Mouse (Mus musculus) CH12.LX (cell line): ENCODE results near the gene Pde8b.

Source experiments
- BHLHE40 ChIP-seq: IDR thresholded peaks from 2 replicates; pipeline ENCODE4 v1.6.1; 2011; ENCODE audit warnings: mild to moderate bottlenecking, low read depth, low read length, improper control_type of control experiment
- CHD2 ChIP-seq: IDR thresholded peaks from 2 replicates; pipeline ENCODE4 v1.6.1; 2011; ENCODE audit warnings: low read length, improper control_type of control experiment
- CTCF ChIP-seq, 2 experiments: IDR thresholded peaks in 1 of 2; conservative IDR thresholded peaks in 1 of 2; 2 replicates each; pipeline ENCODE4 v1.5.1; 2011 to 2012; ENCODE audit warnings: low read depth in 2 of 2, low read length in 2 of 2, improper control_type of control experiment in 1 of 2, inconsistent platforms in 1 of 2, mild to moderate bottlenecking in 1 of 2, moderate library complexity in 1 of 2
- HCFC1 ChIP-seq: IDR thresholded peaks from 2 replicates; pipeline ENCODE4 v1.6.1; 2012; ENCODE audit warnings: low read depth, mild to moderate bottlenecking, inconsistent platforms, low read length, improper control_type of control experiment
- MXI1 ChIP-seq: IDR thresholded peaks from 2 replicates; pipeline ENCODE4 v1.6.1; 2011; ENCODE audit warnings: mild to moderate bottlenecking, low read depth, low read length, improper control_type of control experiment
- POLR2A ChIP-seq: IDR thresholded peaks from 2 replicates; pipeline ENCODE4 v1.6.1; 2011; ENCODE audit warnings: low read depth, mild to moderate bottlenecking, improper control_type of control experiment, low read length
- TCF12 ChIP-seq: IDR thresholded peaks from 2 replicates; pipeline ENCODE4 v1.6.1; 2014; ENCODE audit warnings: low read depth, mild to moderate bottlenecking, inconsistent platforms, low read length, improper control_type of control experiment
- USF1 ChIP-seq: IDR thresholded peaks from 2 replicates; pipeline ENCODE4 v1.6.1; 2014; ENCODE audit warnings: low read depth, mild to moderate bottlenecking, inconsistent platforms, low read length, improper control_type of control experiment

DNA sequence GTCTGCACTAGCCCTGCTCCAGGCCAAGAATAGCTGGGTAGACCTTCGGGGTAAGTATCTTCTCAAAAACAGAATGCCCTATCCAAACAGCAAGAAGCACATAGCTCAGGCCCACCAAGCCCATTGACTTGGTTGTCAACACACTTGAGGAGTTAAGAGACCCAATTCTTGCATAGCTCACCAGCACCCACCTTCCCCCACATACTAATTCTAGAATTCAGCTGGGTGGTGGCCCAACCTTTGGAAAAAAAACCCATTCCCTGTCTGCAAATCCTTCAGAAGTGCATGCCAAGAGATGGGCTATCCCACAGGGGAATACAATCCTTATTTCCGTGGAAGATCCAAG is 26.7 kb downstream of the Pde8b start:
- TF ChIP-seq CTCF (conservative IDR thresholded peaks at IDR 0.05 in 1 of 2, IDR thresholded peaks at IDR 0.05 in 1 of 2; ENCODE audit: low read depth in 2 of 2, low read length in 2 of 2) (no peak), TCF12 (no peak), BHLHE40 (no peak), POLR2A (no peak), USF1 (no peak), MXI1 (no peak), CHD2 (no peak), HCFC1 (no peak)
